Mouse (Mus musculus): ENCODE data around the gene Hopx. TPM values are rescaled to one million over a fixed set of nuclear protein-coding genes. Genes with fewer than 3 reads are reported as not detected.

Gene Hopx
- total RNA-seq, 1 experiment, result 4.9 TPM

GRCm38 (mm10) chr5:77090521-77091096 lies 24.3 kb downstream of the Hopx start:
- Histone ChIP-seq H3K4me1 (ENCODE audit: control insufficient read depth in 2 of 2, insufficient read depth in 2 of 2, low read length in 2 of 2, poor library complexity in 1 of 2) (peaks cover 0 to 5% of the 10 kb centered on the region in 2 experiments; a peak in 1 of 4 replicates), H3K27ac (ENCODE audit: insufficient read depth, low read depth, low read length, poor library complexity, severe bottlenecking) (no peak overlapping the region), H3K9me3 (ENCODE audit: control insufficient read depth, insufficient read depth, low read depth, low read length) (no peaks in the 10 kb centered on the region), H3K9ac (ENCODE audit: insufficient read depth, low read depth, low read length, poor library complexity, severe bottlenecking) (no peak overlapping the region), H3K36me3 (ENCODE audit: control insufficient read depth, insufficient read depth, low read length, poor library complexity, severe bottlenecking) (no peaks in the 10 kb centered on the region), H3K4me3 (ENCODE audit: insufficient read depth in 1 of 2, low read depth in 1 of 2, low read length in 2 of 2, poor library complexity in 1 of 2, severe bottlenecking in 1 of 2) (no peak overlapping the region)
- TF ChIP-seq CHD2 (IDR thresholded peaks at IDR 0.05; ENCODE audit: low read depth, low read length) (no peak), ZC3H11A (IDR thresholded peaks at IDR 0.05; ENCODE audit: borderline replicate concordance, low read depth, low read length) (no peak), HCFC1 (IDR thresholded peaks at IDR 0.05; ENCODE audit: borderline replicate concordance, insufficient read depth, low read length) (no peak)
- in situ Hi-C loops (cut with MboI; ENCODE audit: low sequenced_read_pairs in 2 of 2, unreplicated experiment in 2 of 2), result no loop called here
- DNase-seq (ENCODE audit: low read depth, low spot score), result no peak

- Histone ChIP-seq H3K9me3 (ENCODE audit: control insufficient read depth, insufficient read depth, low read depth, low read length) (no peaks in the 10 kb centered on the region), H3K4me3 (ENCODE audit: insufficient read depth in 1 of 2, low read depth in 1 of 2, low read length in 2 of 2, poor library complexity in 1 of 2, severe bottlenecking in 1 of 2) (no peak overlapping the region), H3K36me3 (ENCODE audit: control insufficient read depth, insufficient read depth, low read length, poor library complexity, severe bottlenecking) (no peaks in the 10 kb centered on the region), H3K4me1 (ENCODE audit: control insufficient read depth in 2 of 2, insufficient read depth in 2 of 2, low read length in 2 of 2, poor library complexity in 1 of 2) (peaks cover 0 to 5% of the 10 kb centered on the region in 2 experiments; a peak in 1 of 4 replicates), H3K9ac (ENCODE audit: insufficient read depth, low read depth, low read length, poor library complexity, severe bottlenecking) (no peak overlapping the region), H3K27ac (ENCODE audit: insufficient read depth, low read depth, low read length, poor library complexity, severe bottlenecking) (no peak overlapping the region)
- in situ Hi-C loops (cut with MboI; ENCODE audit: low sequenced_read_pairs in 2 of 2, unreplicated experiment in 2 of 2), result no loop called here
- no peak for DNase-seq (ENCODE audit: low read depth, low spot score)
- TF ChIP-seq MAFK (IDR thresholded peaks at IDR 0.05; ENCODE audit: insufficient read depth, low read depth, low read length) (no peak), ZC3H11A (IDR thresholded peaks at IDR 0.05; ENCODE audit: borderline replicate concordance, low read depth, low read length) (no peak), HCFC1 (IDR thresholded peaks at IDR 0.05; ENCODE audit: borderline replicate concordance, insufficient read depth, low read length) (no peak), ZNF384 (IDR thresholded peaks at IDR 0.05; ENCODE audit: low read depth, low read length) (no peak), CHD2 (IDR thresholded peaks at IDR 0.05; ENCODE audit: low read depth, low read length) (no peak)
Observed at GRCm38 (mm10) chr5:77089901-77090300, 25.0 kb downstream of the Hopx start.

DNA sequence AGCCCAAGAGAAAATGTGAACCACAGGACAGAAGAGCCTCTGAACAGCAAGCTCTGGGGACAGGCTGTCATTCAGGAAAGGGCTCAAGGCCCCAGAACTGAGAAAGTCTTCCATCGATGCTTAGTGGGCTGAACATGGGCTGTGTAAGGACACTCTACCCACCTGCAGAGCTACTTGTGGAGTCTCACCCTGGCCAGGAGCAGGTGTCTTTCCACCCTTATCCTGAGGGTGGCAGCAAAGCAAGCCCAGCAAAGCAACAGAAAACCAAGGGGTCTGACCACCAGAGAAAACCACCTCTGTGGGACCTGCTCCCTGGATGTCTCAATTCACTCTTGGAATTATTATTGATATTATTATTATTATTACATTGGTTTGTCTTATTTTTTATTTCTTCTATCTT lies 25.6 kb downstream of the Hopx start:
- in situ Hi-C loops (cut with MboI; ENCODE audit: low sequenced_read_pairs in 2 of 2, unreplicated experiment in 2 of 2), result no loop called here
- Histone ChIP-seq H3K9ac (ENCODE audit: insufficient read depth, low read depth, low read length, poor library complexity, severe bottlenecking) (no peak overlapping the region), H3K9me3 (ENCODE audit: control insufficient read depth, insufficient read depth, low read depth, low read length) (no peaks in the 10 kb centered on the region), H3K4me1 (ENCODE audit: control insufficient read depth in 2 of 2, insufficient read depth in 2 of 2, low read length in 2 of 2, poor library complexity in 1 of 2) (peaks cover 0 to 5% of the 10 kb centered on the region in 2 experiments; a peak in 1 of 4 replicates), H3K27ac (ENCODE audit: insufficient read depth, low read depth, low read length, poor library complexity, severe bottlenecking) (no peak overlapping the region), H3K4me3 (ENCODE audit: insufficient read depth in 1 of 2, low read depth in 1 of 2, low read length in 2 of 2, poor library complexity in 1 of 2, severe bottlenecking in 1 of 2) (no peak overlapping the region), H3K36me3 (ENCODE audit: control insufficient read depth, insufficient read depth, low read length, poor library complexity, severe bottlenecking) (no peaks in the 10 kb centered on the region)
- DNase-seq (ENCODE audit: low read depth, low spot score), result peak; percentile 56
- TF ChIP-seq ZNF384 (IDR thresholded peaks at IDR 0.05; ENCODE audit: low read depth, low read length) (no peak), ZC3H11A (IDR thresholded peaks at IDR 0.05; ENCODE audit: borderline replicate concordance, low read depth, low read length) (0 out of 2 replicates have a peak, but pooled peaks have one; percentile 22)

DNA sequence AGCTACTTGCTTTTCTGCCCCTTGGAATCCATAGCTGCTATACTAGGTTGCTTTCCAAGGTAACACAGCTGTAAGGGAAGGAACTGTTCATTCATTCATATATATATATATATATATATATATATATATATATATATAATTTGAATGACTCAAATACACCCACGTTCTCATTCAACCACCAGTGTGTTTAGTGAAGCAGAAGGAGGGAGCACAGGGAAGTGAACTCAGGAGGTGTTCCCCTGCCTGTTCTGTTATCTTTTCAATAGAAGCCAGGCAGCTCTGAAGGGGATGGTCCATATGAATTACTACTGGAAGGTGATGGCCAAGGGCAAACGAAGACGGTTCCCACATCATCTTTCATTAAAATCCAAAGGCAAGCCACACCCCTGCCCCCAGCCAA lies 27.8 kb downstream of the Hopx start:
- TF ChIP-seq ZC3H11A (IDR thresholded peaks at IDR 0.05; ENCODE audit: borderline replicate concordance, low read depth, low read length), result no peak
- TF ChIP-seq ZNF384 (IDR thresholded peaks at IDR 0.05; ENCODE audit: low read depth, low read length), result no peak
- no peak for TF ChIP-seq CHD2 (IDR thresholded peaks at IDR 0.05; ENCODE audit: low read depth, low read length)
- TF ChIP-seq MAFK (IDR thresholded peaks at IDR 0.05; ENCODE audit: insufficient read depth, low read depth, low read length), result no peak
- no peak for TF ChIP-seq HCFC1 (IDR thresholded peaks at IDR 0.05; ENCODE audit: borderline replicate concordance, insufficient read depth, low read length)
- no peak for DNase-seq (ENCODE audit: low read depth, low spot score)
- in situ Hi-C loops (cut with MboI; ENCODE audit: low sequenced_read_pairs in 2 of 2, unreplicated experiment in 2 of 2), result no loop called here
- Histone ChIP-seq H3K36me3 (ENCODE audit: control insufficient read depth, insufficient read depth, low read length, poor library complexity, severe bottlenecking) (no peaks in the 10 kb centered on the region), H3K27ac (ENCODE audit: insufficient read depth, low read depth, low read length, poor library complexity, severe bottlenecking) (no peak overlapping the region), H3K9me3 (ENCODE audit: control insufficient read depth, insufficient read depth, low read depth, low read length) (no peaks in the 10 kb centered on the region), H3K9ac (ENCODE audit: insufficient read depth, low read depth, low read length, poor library complexity, severe bottlenecking) (no peak overlapping the region), H3K4me1 (ENCODE audit: control insufficient read depth in 2 of 2, insufficient read depth in 2 of 2, low read length in 2 of 2, poor library complexity in 1 of 2) (peaks cover 0 to 2% of the 10 kb centered on the region in 2 experiments; a peak in 1 of 4 replicates), H3K4me3 (ENCODE audit: insufficient read depth in 1 of 2, low read depth in 1 of 2, low read length in 2 of 2, poor library complexity in 1 of 2, severe bottlenecking in 1 of 2) (no peak overlapping the region)

DNA sequence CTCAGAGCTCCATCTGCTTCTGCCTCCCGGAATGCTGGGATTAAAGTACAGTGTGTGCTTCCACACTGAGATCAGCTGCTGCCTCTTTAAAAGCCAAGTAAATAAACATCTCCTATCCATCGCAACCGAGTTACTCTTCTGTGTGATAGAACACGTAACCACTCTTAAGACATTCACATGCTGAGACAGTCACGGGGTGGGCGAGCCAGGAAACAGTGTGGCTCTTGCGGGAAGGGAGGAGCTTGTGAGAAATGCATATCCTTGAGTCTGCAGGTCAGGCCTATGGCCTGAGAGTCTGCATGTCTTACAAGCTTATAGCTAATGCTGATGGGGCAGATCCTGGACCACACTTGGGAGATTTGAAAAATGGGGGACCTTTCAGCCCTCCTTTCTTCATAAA lies 28.4 kb downstream of the Hopx start:
- H3K4me1 ChIP-seq (ENCODE audit: control insufficient read depth in 2 of 2, insufficient read depth in 2 of 2, low read length in 2 of 2, poor library complexity in 1 of 2), result peaks cover 0 to 2% of the 10 kb centered on the region in 2 experiments; a peak in 1 of 4 replicates
- H3K36me3 ChIP-seq (ENCODE audit: control insufficient read depth, insufficient read depth, low read length, poor library complexity, severe bottlenecking), result no peaks in the 10 kb centered on the region
- no peak for DNase-seq (ENCODE audit: low read depth, low spot score)
- H3K27ac ChIP-seq (ENCODE audit: insufficient read depth, low read depth, low read length, poor library complexity, severe bottlenecking), result no peak overlapping the region
- in situ Hi-C loops (cut with MboI; ENCODE audit: low sequenced_read_pairs in 2 of 2, unreplicated experiment in 2 of 2), result no loop called here
- no peak overlapping the region for H3K9ac ChIP-seq (ENCODE audit: insufficient read depth, low read depth, low read length, poor library complexity, severe bottlenecking)
- no peak for TF ChIP-seq ZNF384 (IDR thresholded peaks at IDR 0.05; ENCODE audit: low read depth, low read length)
- TF ChIP-seq CHD2 (IDR thresholded peaks at IDR 0.05; ENCODE audit: low read depth, low read length), result no peak
- TF ChIP-seq MAFK (IDR thresholded peaks at IDR 0.05; ENCODE audit: insufficient read depth, low read depth, low read length), result no peak
- TF ChIP-seq HCFC1 (IDR thresholded peaks at IDR 0.05; ENCODE audit: borderline replicate concordance, insufficient read depth, low read length), result no peak
- TF ChIP-seq ZC3H11A (IDR thresholded peaks at IDR 0.05; ENCODE audit: borderline replicate concordance, low read depth, low read length), result no peak
- no peak overlapping the region for H3K4me3 ChIP-seq (ENCODE audit: insufficient read depth in 1 of 2, low read depth in 1 of 2, low read length in 2 of 2, poor library complexity in 1 of 2, severe bottlenecking in 1 of 2)
- H3K9me3 ChIP-seq (ENCODE audit: control insufficient read depth, insufficient read depth, low read depth, low read length), result no peaks in the 10 kb centered on the region

Data from ES-E14 (cell line).